Mouse (Mus musculus) left cerebral cortex, adult 9 months (tissue): ENCODE data around the gene Dnajc17.

Experiments
- DNase-seq, 2 experiments: peaks; one replicate each; pipeline ENCODE4 v3.0.0; 2022; ENCODE audit warnings: low spot score in 2 of 2

Dnajc17 gene

GRCm38 (mm10) chr2:119208344-119209175 is at the start of gene Dnajc17, which contains the start of gene Zfyve19:
Gene Dnajc17, minus strand, starts transcription at chr2:119208795.
Gene Zfyve19, plus strand, starts transcription at chr2:119208617.
- DNase-seq, result peak; percentile 95 to 98

- DNase-seq, result no peak
Measured at GRCm38 (mm10) chr2:119254976-119255375, 46.4 kb upstream of the Dnajc17 start.

GRCm38 (mm10) chr2:119250826-119251478 is 42.4 kb upstream of the Dnajc17 start:
- DNase-seq, result peak; percentile 42 to 80

- no peak for DNase-seq
Measured at GRCm38 (mm10) chr2:119250377-119250776, 41.8 kb upstream of the Dnajc17 start.

DNA sequence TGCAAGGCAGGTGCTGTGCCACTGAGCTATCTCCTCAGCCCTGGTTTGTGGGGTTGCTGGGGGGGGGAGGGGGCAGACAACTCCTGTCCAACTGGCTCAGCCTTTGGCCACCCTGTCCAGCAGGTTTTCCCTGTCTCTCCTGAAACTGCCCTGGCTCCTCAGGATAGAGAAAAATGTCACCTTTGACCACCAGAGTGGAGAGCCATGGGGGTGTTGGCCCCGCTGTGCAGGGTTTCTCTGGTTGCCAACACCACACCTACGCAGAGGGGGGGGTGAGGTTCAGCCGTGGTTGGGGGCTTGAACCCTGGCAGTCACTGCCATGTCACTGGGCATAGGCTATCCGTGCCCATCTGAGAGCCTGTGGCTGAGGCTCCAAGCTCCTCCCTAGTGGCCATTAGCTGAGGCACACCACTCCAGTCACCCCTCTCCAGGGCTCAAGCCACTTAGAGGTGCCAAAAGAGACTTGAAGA is 41.0 kb upstream of the Dnajc17 start:
- DNase-seq, result no peak

GRCm38 (mm10) chr2:119247904-119248303 is 39.3 kb upstream of the Dnajc17 start:
- peak in 1 of 2 experiments; percentile 53 for DNase-seq

DNA sequence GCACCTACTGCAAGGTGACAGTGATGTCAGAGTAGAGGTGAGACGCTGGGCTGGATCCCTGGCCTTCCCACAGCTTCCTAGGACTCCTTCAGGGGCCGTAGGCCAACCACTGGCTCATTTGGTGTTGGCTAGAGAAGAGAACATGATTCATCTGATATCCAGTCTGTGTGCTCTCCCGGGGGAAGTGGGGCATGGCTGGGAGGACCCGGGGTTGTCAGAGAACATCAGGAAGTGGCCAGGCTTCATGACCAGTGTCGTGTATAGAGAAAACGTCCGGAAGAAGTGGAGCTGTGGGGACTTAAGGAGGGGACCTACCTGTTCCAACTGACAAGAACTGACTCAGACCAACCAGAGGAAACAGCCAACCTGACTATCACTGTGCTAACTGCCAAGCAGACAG is 36.7 kb upstream of the Dnajc17 start:
- no peak for DNase-seq

DNA sequence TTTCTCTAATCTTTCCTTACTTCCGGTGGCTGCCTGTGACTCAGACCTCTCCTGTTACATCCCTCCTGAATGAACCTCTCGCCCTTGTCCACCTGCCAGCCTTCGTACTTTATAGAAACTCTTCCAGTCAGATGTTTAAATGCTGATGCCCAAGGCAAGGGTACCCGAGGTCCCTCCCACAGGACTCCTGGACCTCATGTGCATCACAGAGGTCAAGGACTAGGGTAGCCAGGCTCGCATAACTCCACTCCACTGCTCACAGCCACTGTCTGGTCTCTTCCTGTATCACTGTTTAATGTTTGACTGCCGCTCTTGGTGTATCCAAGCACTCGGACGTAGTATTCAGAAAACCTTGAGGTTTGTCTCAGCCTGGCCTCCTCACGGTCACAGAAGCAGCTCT is 34.0 kb upstream of the Dnajc17 start:
- DNase-seq, result no peak

DNA sequence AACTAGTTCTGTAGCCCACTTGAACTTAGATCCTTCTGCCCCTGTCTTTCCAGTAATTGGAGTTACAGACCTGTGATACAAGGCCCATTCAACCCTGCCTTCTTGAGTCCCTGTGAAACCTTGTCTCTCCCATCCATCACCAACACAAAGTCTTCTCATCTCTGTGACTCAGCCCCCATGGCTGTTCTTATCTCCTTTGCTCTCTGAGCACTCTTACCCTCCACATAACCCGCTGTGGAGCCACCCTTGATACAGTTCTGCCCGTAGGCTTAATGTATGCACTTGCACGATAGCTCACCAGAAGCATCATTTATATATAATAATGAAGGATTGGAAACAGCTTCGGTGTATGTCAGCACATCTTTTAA is 32.2 kb upstream of the Dnajc17 start:
- no peak for DNase-seq

DNA sequence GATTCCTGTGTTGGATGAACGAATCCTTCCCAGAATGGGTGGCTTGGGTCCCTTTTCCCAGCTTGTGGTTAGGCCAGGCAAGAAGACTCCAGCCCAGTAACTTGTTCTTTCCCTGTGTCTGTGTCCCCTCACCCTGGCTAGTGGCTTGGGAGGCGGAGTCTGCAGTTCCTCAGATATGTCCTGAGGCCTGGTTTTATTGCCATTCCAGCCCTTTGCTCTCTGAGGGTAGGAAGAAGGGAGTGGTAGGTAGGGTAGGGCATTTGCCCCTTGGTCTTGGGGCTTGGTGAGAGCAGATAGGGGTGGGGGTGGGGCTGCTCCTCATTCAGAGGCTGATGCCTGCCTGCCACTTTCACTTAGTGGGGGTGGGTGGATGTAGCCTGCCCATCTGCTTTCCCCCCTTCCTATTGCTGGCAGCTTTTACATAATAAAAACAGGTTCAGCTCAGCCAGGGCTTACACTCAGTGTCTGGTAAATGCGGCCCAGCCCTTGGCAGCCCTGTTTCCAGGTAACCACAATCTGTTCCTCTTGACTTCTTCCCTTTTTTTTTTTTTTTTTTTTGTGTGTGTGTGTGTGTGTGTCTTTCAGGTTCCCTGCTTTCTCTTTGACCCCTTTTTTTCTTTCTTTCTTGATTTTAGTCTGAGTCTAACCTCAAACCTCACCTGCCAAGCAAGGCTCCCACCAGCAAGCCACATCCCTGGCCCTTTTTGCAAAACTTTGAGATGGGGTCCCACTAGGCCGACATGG is 31.7 kb upstream of the Dnajc17 start:
- no peak for DNase-seq

DNA sequence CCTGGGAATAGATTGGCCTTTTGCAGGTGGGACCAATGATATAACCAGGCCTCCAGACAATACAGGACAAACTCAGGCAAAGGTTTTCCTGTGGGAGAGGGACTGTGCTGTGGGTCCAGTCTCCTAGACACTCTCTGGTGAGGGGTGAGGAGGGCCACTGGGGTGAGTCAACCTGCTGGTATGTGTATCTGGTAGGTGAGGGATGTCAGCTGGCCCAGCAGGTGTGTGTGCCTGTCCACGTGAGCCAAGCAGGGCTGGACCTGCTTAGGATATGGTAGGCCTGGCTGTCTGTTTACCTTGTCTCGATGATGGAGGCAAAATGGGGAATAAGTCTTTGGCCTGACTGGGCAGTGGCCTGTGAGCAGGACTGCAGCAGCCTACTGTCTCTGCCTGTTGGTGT is 30.1 kb upstream of the Dnajc17 start:
- DNase-seq, result no peak

GRCm38 (mm10) chr2:119237871-119238220 is 29.3 kb upstream of the Dnajc17 start:
- DNase-seq, result no peak

GRCm38 (mm10) chr2:119237210-119237870 is 28.7 kb upstream of the Dnajc17 start, which contains the start of gene Spint1:
Gene Spint1, plus strand, starts transcription at chr2:119237362.
- no peak for DNase-seq

DNA sequence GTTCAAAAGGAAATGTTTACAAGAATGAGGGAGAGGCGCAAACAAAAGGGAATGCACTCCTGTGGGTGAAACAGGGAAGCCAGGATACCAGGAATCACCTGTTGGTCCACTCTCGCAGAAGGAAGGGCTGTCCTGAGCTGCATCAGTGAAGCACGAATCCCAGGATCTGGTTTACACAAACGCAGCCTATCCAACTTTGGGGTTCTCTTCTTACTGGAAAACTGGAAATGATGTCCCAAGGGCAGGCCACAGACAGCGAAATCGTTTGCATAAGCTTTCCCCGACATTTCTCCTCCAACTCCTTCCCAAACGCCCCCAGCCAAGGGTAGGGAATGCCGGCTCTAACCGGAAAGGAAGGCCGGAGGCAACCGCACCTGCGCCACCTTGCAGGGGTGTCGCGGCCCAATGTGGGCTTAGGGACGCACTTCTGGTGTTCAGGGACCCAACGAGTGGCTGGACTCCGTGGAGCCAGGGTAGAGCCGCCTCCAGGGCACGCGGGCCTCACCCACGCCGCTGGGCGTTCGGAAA is 28.2 kb upstream of the Dnajc17 start:
- DNase-seq, result no peak

DNA sequence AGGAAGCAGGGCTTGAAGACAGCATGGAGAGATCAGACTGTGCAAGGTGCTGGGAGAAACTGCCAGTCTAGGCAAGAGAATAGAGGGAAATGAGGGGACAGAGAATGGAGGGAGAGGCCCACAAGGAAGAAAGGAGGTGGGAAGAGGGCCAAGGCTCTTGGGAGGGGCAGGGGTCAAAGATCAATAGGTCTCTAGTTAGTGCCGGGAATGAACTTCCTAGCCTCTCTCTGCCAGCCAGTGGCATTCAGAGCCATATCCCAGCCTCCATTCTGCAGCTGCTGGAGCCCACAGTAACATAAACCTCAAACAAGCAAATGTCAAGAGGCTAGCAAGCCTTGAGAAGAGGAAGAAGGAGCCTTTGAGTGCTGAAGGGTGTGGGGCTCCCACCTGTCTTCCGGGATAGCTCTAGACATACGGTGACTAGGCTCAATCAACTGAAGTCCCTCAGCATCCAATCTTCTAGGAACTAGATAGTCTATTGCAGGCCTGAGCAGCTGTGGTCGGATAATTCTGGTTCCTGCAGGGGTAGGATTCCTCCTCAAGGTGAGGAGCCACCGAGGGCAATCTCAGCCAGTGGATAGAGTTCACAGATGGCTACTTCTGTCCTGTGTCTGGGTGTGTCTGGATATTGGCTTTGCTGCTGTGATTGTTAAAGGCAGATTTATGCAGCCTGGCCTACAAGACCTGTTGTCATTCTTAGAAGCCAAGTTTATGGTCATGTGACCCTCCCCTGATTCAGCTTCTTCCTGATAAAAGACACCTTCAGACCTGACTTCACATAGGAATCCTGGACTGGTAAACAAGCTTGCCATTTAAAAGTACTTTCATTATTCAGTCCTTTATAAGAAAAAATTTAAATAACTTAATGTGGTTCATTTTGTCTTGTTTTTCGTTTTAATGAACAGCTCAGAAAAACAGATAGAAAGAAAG is 21.4 kb upstream of the Dnajc17 start, which contains the start of gene Ppp1r14d:
Gene Ppp1r14d, minus strand, starts transcription at position 132 of the 930 bp plus-strand sequence.
- DNase-seq, result no peak

DNA sequence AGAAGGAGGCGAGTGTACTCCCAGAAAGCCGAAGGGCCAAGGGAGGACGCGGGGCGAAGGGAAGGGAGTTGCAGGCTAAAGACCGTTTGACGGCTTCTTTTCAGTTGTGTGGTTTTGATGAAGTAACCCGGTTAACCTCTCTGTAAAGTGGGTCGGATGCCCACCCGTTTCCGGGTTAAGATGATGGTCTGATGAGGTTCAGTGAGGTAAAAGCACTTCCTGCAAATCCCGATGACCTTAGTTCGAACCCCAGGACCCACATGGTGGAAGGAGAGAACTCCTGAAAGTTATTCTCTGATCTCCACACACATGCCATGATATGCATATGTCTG is 547 bp upstream of the Dnajc17 start:
- DNase-seq, result no peak

DNA sequence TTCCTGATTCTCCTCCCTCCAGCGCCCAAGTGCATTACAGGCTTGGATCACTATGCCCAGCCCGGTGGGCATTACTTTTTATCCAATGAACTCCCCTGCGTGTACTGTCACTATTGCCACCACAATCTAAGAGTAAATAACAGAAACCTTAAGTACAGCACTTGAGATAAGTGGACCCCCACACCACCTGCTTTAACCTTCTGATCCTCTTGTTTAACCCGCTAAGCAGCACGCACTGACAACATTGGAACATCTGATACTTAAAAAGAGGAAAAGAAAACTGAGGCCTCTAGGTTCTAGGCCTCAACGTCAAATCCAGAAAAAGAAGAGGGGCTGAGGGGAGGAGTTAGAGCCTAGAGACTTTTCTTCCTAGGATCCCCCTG is 643 bp downstream of the Dnajc17 start:
- DNase-seq, result no peak

- no peak for DNase-seq
Measured at GRCm38 (mm10) chr2:119203871-119204460, 4.6 kb downstream of the Dnajc17 start.

DNA sequence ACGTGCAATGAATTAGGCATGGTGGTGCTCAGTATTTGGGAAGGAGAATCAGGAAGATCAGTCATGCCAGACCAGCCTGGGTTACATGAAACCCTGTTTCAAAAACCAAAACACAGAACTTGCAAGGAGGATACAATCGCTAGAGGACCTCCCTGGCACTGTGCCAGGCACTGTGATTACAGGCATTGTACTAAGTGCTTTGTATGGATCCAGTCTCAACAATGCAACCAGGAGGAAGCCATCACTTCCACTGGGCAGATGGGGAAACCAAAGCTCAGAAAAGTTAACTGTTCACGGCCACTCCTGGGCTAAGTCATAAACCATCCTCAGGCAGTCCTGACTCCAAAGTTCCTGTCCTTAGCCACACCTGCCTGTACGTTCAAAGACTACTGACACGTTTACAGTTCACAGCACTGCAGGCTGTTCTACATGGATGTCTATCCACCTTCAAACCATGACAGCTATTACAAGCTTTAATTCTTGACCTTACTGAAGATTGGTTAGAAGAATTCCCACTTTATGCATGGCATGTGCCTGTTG is 5.6 kb downstream of the Dnajc17 start:
- DNase-seq, result no peak

DNA sequence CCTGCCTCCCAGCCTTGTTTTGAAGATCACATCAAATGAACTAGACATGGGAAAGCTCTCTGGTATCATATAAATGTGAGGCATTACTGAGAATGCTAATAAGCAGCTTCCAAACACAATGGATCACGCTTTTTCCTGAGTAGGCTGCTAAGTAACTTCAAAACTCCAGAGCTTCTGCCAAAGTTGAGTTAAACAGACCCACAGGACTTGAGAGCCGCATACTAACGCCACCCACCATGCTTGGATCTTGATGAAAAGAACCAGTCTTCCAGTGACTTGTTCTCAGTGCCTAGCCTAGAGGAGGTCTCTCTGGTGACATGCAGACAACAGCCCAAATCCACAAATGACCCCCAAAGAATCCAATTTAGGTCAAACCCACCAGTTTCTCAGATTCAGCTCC is 9.7 kb downstream of the Dnajc17 start:
- DNase-seq, result no peak
